Mouse (Mus musculus) heart, embryonic 16.5 days (tissue): ENCODE measurements around the gene Prkcb. TPM values are rescaled to one million over a fixed set of nuclear protein-coding genes. Genes with fewer than 3 reads are reported as not detected.
"Not testable (repeated sequence)": the region's sequence is repeated elsewhere in the genome, so short reads cannot be mapped to it uniquely, and the experiment has no call there.

Experiments
- ATAC-seq: fragments of 200-750 bp; cut with Nextera tagmentation; replicated peaks from 2 replicates; pipeline ENCODE4 v1.8.0; 2017; ENCODE audit warnings: moderate number of reproducible peaks; ENCODE audit not compliant: insufficient read depth, low FRiP score; ENCODE audit errors: extremely low read depth
- H3K27ac ChIP-seq: fragments of 300-500 bp; sonication (generic); 2 replicates; pipeline ENCODE4 v1.5.1; 2014; ENCODE audit warnings: mild to moderate bottlenecking, low read length, control low read depth, moderate library complexity
- H3K27me3 ChIP-seq: fragments of 300-500 bp; sonication (generic); 2 replicates; pipeline ENCODE4 v1.6.1; 2014; ENCODE audit warnings: low read length, mixed read lengths; ENCODE audit not compliant: control insufficient read depth, insufficient read depth
- H3K36me3 ChIP-seq: fragments of 300-500 bp; sonication (generic); 2 replicates; pipeline ENCODE4 v1.6.1; 2014; ENCODE audit not compliant: control insufficient read depth, insufficient read depth
- H3K4me1 ChIP-seq: fragments of 300-500 bp; sonication (generic); 2 replicates; pipeline ENCODE4 v1.6.1; 2014; ENCODE audit warnings: low read length, mixed read lengths; ENCODE audit not compliant: control insufficient read depth, insufficient read depth
- H3K4me2 ChIP-seq: fragments of 300-500 bp; sonication (generic); 2 replicates; pipeline ENCODE4 v1.6.1; 2014; ENCODE audit warnings: low read depth, mild to moderate bottlenecking, control low read depth, low read length
- H3K4me3 ChIP-seq: fragments of 300-500 bp; sonication (generic); 2 replicates; pipeline ENCODE4 v1.5.1; 2014; ENCODE audit warnings: mild to moderate bottlenecking, control low read depth, low read length
- H3K9ac ChIP-seq: fragments of 300-500 bp; sonication (generic); 2 replicates; pipeline ENCODE4 v1.6.1; 2014; ENCODE audit warnings: low read length, control low read depth
- H3K9me3 ChIP-seq: fragments of 300-500 bp; sonication (generic); replicated peaks from 2 replicates; pipeline ENCODE4 v1.6.1; 2016; ENCODE audit warnings: low read length; ENCODE audit not compliant: control insufficient read depth
- WGBS: fragments of 180-500 bp; shearing (Covaris S2); extraction: QIAGEN DNeasy Blood & Tissue Kit; methylation state at CpG from one replicate; pipeline ENCODE4 v1.1.7; 2014; 5-methylcytosine and 5-hydroxymethylcytosine counted together
- polyA plus RNA-seq: library from polyadenylated mRNA; unstranded; fragments of >200 nt; fragmentation: Nextera tagmentation; extraction: Ambion mirVana; gene quantifications from 2 replicates; pipeline ENCODE4 v1.2.1, GENCODE M21; 2015

The Prkcb gene
- 5.5 and 12.0 TPM in 2 replicates for polyA plus RNA-seq

DNA sequence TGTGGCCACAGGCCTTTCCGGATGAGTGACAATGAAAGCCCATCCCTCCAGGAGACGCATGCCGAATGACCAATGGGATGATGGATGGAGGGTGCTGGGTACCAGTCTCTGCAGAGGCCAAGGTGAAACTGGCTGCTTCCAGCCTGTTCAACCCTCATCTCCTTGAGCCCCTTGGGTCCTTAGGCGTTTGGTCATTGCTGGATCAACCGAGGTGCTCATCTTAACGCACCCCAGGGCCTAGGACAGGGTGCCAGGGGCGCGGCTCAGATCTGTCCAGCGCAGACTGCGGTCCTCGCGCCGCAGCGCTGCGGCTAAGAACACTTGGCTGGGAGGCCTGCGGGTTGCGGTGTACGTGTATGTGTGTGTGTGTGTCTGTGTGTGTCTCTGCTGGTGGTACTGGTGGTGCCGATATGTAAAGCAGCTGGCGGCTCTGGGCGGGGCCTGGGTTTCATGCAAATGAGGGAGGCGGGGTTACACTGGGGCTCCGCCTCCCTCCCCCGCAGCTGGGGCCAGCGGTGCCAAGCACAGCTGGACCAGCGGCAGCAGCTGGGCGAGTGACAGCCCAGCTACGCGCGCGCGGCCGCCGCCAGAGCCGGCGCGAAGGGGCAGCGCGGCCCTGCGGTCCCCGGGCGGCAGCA is at the start of gene Prkcb:
TSS of gene Prkcb (plus strand) at position 147 of the 638 bp plus-strand sequence.
- Histone ChIP-seq H3K27me3 (peaks cover 30% of the 10 kb centered on the region), H3K9me3 (no peaks in the 10 kb centered on the region), H3K27ac (no peak within 1 kb of the TSS), H3K4me1 (peaks cover 8% of the 10 kb centered on the region; the same call in 1 of the 2 replicates), H3K4me3 (peak within 1 kb of the TSS; percentile 68), H3K4me2 (peak within 1 kb of the TSS; percentile 91), H3K9ac (peak within 1 kb of the TSS; percentile 60), H3K36me3 (no peaks in the 10 kb centered on the region)
- ATAC-seq, result peak; percentile 81
- 5% methylated on average over 35 of the region's 42 CpGs for WGBS

DNA sequence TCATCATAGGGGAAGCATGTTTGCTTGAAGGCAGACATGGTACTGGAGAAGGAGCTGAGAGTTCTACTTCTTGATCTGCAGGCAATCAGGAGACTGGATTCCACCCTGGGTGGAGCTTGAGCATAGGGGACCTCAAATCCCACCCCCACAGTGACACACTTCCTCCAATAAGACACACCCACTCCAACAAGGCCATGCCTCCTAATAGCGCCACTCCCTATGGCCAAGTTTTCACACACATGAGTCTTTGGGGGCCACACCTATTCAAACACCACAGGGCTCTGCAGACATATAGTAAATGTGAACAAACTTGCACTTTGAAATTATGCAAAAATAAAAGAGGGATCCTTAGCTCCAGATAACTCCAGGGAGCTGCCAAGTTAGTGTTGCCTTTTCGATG is 49.6 kb upstream of the Prkcb start:
- ATAC-seq, result no peak
- WGBS, result 76% methylated on average over 2 of the region's 2 CpGs
- H3K9ac ChIP-seq, result no peak overlapping the region
- no peaks in the 10 kb centered on the region for H3K4me1 ChIP-seq
- no peak overlapping the region for H3K4me3 ChIP-seq
- H3K36me3 ChIP-seq, result no peaks in the 10 kb centered on the region
- H3K27me3 ChIP-seq, result no peaks in the 10 kb centered on the region
- H3K27ac ChIP-seq, result no peak overlapping the region
- no peak overlapping the region for H3K4me2 ChIP-seq
- no peaks in the 10 kb centered on the region for H3K9me3 ChIP-seq

- no peaks in the 10 kb centered on the region for H3K4me1 ChIP-seq
- H3K27me3 ChIP-seq, result no peaks in the 10 kb centered on the region
- H3K36me3 ChIP-seq, result no peaks in the 10 kb centered on the region
- no peak overlapping the region for H3K4me3 ChIP-seq
- H3K4me2 ChIP-seq, result no peak overlapping the region
- H3K9ac ChIP-seq, result no peak overlapping the region
- no peak for ATAC-seq
- no peaks in the 10 kb centered on the region for H3K9me3 ChIP-seq
- 59% methylated on average over 6 of the region's 6 CpGs for WGBS
- no peak overlapping the region for H3K27ac ChIP-seq
These were observed 48.0 kb upstream of the Prkcb start for GRCm38 (mm10) chr7:122240413-122241119.

DNA sequence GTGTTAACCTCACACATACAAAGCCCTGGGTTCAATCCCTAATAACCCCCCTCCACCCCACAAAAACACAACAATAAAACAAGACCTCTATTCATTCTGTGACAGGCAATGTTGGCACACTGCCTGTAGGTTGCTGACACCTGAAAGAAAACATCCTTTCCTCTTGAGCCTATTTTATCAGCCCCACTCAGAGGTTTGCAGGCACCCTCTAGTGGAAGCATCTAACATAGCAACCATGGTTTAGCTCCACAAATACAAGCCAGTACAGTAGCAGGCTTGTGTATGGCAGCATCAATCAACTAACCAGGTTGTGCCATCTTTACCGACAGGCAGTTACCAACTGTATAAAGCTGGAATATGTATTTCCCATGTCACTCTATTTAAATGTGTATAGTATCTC is 46.3 kb upstream of the Prkcb start:
- no peaks in the 10 kb centered on the region for H3K36me3 ChIP-seq
- no peak for ATAC-seq
- H3K27me3 ChIP-seq, result no peaks in the 10 kb centered on the region
- H3K9ac ChIP-seq, result no peak overlapping the region
- H3K9me3 ChIP-seq, result no peaks in the 10 kb centered on the region
- WGBS, result 36% methylated on average over 1 of the region's 1 CpGs
- H3K27ac ChIP-seq, result no peak overlapping the region
- H3K4me2 ChIP-seq, result no peak overlapping the region
- no peaks in the 10 kb centered on the region for H3K4me1 ChIP-seq
- no peak overlapping the region for H3K4me3 ChIP-seq

GRCm38 (mm10) chr7:122242744-122243143 is 45.8 kb upstream of the Prkcb start:
- H3K9ac ChIP-seq, H3K4me3 ChIP-seq, H3K9me3 ChIP-seq, ATAC-seq, H3K27ac ChIP-seq, H3K4me2 ChIP-seq, H3K27me3 ChIP-seq, H3K36me3 ChIP-seq, H3K4me1 ChIP-seq: not testable (repeated sequence)

DNA sequence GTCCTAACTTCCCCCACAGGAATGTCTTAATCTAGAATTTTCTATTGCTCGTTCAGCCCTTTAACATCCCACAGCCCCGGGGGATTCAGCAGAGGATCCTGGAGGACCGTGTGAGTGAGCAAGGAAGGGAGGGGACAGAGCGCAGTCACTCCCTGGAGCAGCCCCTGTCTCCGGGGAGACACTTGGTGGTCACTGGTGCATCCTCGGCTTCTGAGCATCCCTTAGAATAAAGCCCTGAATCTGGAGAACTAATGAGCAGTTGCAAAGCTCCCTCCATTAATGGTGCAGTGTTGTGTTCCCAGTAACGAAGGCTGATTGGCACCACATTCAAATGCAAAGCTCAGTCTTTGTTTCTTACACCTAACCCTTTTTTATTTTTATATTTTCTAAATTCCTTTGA is 44.4 kb upstream of the Prkcb start:
- 51% methylated on average over 7 of the region's 7 CpGs for WGBS
- H3K27ac ChIP-seq, result no peak overlapping the region
- no peaks in the 10 kb centered on the region for H3K4me1 ChIP-seq
- H3K9ac ChIP-seq, result no peak overlapping the region
- H3K27me3 ChIP-seq, result no peaks in the 10 kb centered on the region
- H3K4me2 ChIP-seq, result no peak overlapping the region
- no peaks in the 10 kb centered on the region for H3K36me3 ChIP-seq
- no peak overlapping the region for H3K4me3 ChIP-seq
- ATAC-seq, result no peak
- no peaks in the 10 kb centered on the region for H3K9me3 ChIP-seq

DNA sequence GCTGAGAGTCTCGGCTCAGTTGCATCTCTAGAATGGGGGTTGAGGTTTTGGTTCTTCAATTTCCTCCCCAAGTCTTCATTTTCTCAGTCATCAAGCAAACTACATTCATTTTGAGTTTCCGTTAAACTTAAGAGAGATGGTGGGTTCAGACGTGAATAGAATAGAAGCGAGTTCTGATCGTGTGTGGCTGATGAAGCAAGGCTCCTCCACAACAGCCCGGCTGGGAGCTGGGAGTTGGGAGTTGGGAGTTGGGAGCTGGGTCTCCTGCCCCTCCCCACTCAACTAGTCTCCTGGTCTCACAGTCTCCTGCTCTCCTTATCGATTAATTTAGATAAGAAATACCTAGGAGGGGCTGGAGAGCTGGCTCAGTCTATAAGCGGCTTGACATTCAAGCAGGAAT is 44.0 kb upstream of the Prkcb start:
- Histone ChIP-seq H3K36me3 (no peaks in the 10 kb centered on the region), H3K4me1 (no peaks in the 10 kb centered on the region), H3K27ac (no peak overlapping the region), H3K27me3 (no peaks in the 10 kb centered on the region), H3K9me3 (no peaks in the 10 kb centered on the region), H3K4me3 (no peak overlapping the region), H3K9ac (no peak overlapping the region), H3K4me2 (no peak overlapping the region)
- ATAC-seq, result no peak
- WGBS, result 66% methylated on average over 8 of the region's 8 CpGs

GRCm38 (mm10) chr7:122245976-122246375 is 42.6 kb upstream of the Prkcb start:
- no peak for ATAC-seq
- Histone ChIP-seq H3K9me3 (no peaks in the 10 kb centered on the region), H3K9ac (no peak overlapping the region), H3K4me1 (no peaks in the 10 kb centered on the region), H3K4me2 (no peak overlapping the region), H3K4me3 (no peak overlapping the region), H3K27ac (no peak overlapping the region), H3K36me3 (no peaks in the 10 kb centered on the region), H3K27me3 (no peaks in the 10 kb centered on the region)
- WGBS, result 37% methylated on average over 5 of the region's 5 CpGs

GRCm38 (mm10) chr7:122247254-122247864 is 41.2 kb upstream of the Prkcb start:
- no peak overlapping the region for H3K27ac ChIP-seq
- no peak overlapping the region for H3K9ac ChIP-seq
- no peaks in the 10 kb centered on the region for H3K9me3 ChIP-seq
- no peak overlapping the region for H3K4me3 ChIP-seq
- H3K4me2 ChIP-seq, result no peak overlapping the region
- no peaks in the 10 kb centered on the region for H3K4me1 ChIP-seq
- H3K36me3 ChIP-seq, result no peaks in the 10 kb centered on the region
- no peak for ATAC-seq
- no peaks in the 10 kb centered on the region for H3K27me3 ChIP-seq
- 65% methylated on average over 10 of the region's 10 CpGs for WGBS
